Mouse (Mus musculus) hindbrain, embryonic 15.5 days (tissue): ENCODE measurements around the gene Pde4d. TPM values are rescaled to one million over a fixed set of nuclear protein-coding genes. Genes with fewer than 3 reads are reported as not detected.
"Not testable (repeated sequence)": the region's sequence is repeated elsewhere in the genome, so short reads cannot be mapped to it uniquely, and the experiment has no call there.

Experiments
- ATAC-seq: fragments of 200-750 bp; cut with Nextera tagmentation; 2 replicates; pipeline ENCODE4 v1.8.0; 2017; ENCODE audit warnings: low read depth, moderate number of reproducible peaks, moderate TSS enrichment; ENCODE audit not compliant: low FRiP score
- H3K27ac ChIP-seq: fragments of 300-500 bp; sonication (generic); replicated peaks from 2 replicates; pipeline ENCODE4 v1.5.1; 2015; ENCODE audit warnings: mild to moderate bottlenecking, inconsistent platforms
- H3K27me3 ChIP-seq: fragments of 300-500 bp; sonication (generic); 2 replicates; pipeline ENCODE4 v1.6.1; 2015; ENCODE audit warnings: control low read depth, inconsistent platforms
- H3K36me3 ChIP-seq: fragments of 300-500 bp; sonication (generic); 2 replicates; pipeline ENCODE4 v1.6.1; 2015; ENCODE audit warnings: control low read depth, inconsistent platforms
- H3K4me1 ChIP-seq: fragments of 300-500 bp; sonication (generic); replicated peaks from 2 replicates; pipeline ENCODE4 v1.6.1; 2015; ENCODE audit warnings: control low read depth, inconsistent platforms
- H3K4me2 ChIP-seq: fragments of 300-500 bp; sonication (generic); 2 replicates; pipeline ENCODE4 v1.6.1; 2015; ENCODE audit warnings: moderate library complexity, mild to moderate bottlenecking, inconsistent platforms
- H3K4me3 ChIP-seq: fragments of 300-500 bp; sonication (generic); 2 replicates; pipeline ENCODE4 v1.5.1; 2015; ENCODE audit warnings: mild to moderate bottlenecking, inconsistent platforms
- H3K9ac ChIP-seq: fragments of 300-500 bp; sonication (generic); 2 replicates; pipeline ENCODE4 v1.6.1; 2015; ENCODE audit warnings: inconsistent platforms
- H3K9me3 ChIP-seq: fragments of 300-500 bp; sonication (generic); 2 replicates; pipeline ENCODE4 v1.6.1; 2016; ENCODE audit warnings: control low read depth, inconsistent platforms
- WGBS: fragments of 180-500 bp; shearing (Covaris S2); methylation state at CpG from one replicate; pipeline ENCODE4 v1.1.7; 2015; 5-methylcytosine and 5-hydroxymethylcytosine counted together
- polyA plus RNA-seq: library from polyadenylated mRNA; unstranded; fragments of >200 nt; fragmentation: Nextera tagmentation; extraction: Ambion mirVana; gene quantifications from 2 replicates; pipeline ENCODE4 v1.2.1, GENCODE M21; 2015

Gene Pde4d
- polyA plus RNA-seq, 1 experiment from 2014 or later, result 19.4 TPM

- H3K4me2 ChIP-seq, result no peak overlapping the region
- H3K4me1 ChIP-seq, result no peaks in the 10 kb centered on the region
- no peak for ATAC-seq
- H3K36me3 ChIP-seq, result no peaks in the 10 kb centered on the region
- H3K4me3 ChIP-seq, result no peak overlapping the region
- 97% methylated on average over 1 of the region's 1 CpGs for WGBS
- H3K9me3 ChIP-seq, result no peaks in the 10 kb centered on the region
- H3K27me3 ChIP-seq, result no peaks in the 10 kb centered on the region
- no peak overlapping the region for H3K27ac ChIP-seq
- no peak overlapping the region for H3K9ac ChIP-seq
Observed at GRCm38 (mm10) chr13:108667077-108667476, 217.3 kb downstream of the Pde4d start.

- no peaks in the 10 kb centered on the region for H3K27me3 ChIP-seq
- no peak overlapping the region for H3K4me2 ChIP-seq
- no peak overlapping the region for H3K4me3 ChIP-seq
- no peaks in the 10 kb centered on the region for H3K9me3 ChIP-seq
- no peak overlapping the region for H3K9ac ChIP-seq
- H3K4me1 ChIP-seq, result no peaks in the 10 kb centered on the region
- ATAC-seq, result no peak
- H3K27ac ChIP-seq, result no peak overlapping the region
- H3K36me3 ChIP-seq, result no peaks in the 10 kb centered on the region
Observed at GRCm38 (mm10) chr13:108677056-108677455, 227.3 kb downstream of the Pde4d start.

GRCm38 (mm10) chr13:108683018-108683417 is 233.3 kb downstream of the Pde4d start:
- WGBS, result 85% methylated on average over 4 of the region's 4 CpGs
- Histone ChIP-seq H3K36me3 (no peaks in the 10 kb centered on the region), H3K27me3 (no peaks in the 10 kb centered on the region), H3K9me3 (no peaks in the 10 kb centered on the region), H3K9ac (no peak overlapping the region), H3K27ac (no peak overlapping the region), H3K4me1 (no peaks in the 10 kb centered on the region), H3K4me2 (no peak overlapping the region), H3K4me3 (no peak overlapping the region)
- ATAC-seq, result no peak

- Histone ChIP-seq H3K27ac (no peak overlapping the region), H3K27me3 (no peaks in the 10 kb centered on the region), H3K9me3 (no peaks in the 10 kb centered on the region), H3K4me3 (no peak overlapping the region), H3K9ac (no peak overlapping the region), H3K36me3 (no peaks in the 10 kb centered on the region), H3K4me2 (no peak overlapping the region), H3K4me1 (no peaks in the 10 kb centered on the region)
- no peak for ATAC-seq
- 68% methylated on average over 7 of the region's 7 CpGs for WGBS
Observed at GRCm38 (mm10) chr13:108685817-108686216, 236.1 kb downstream of the Pde4d start.

- H3K4me3 ChIP-seq, result no peak overlapping the region
- no peak for ATAC-seq
- no peak overlapping the region for H3K4me2 ChIP-seq
- no peaks in the 10 kb centered on the region for H3K27me3 ChIP-seq
- 89% methylated on average over 2 of the region's 2 CpGs for WGBS
- H3K9me3 ChIP-seq, result no peaks in the 10 kb centered on the region
- no peak overlapping the region for H3K27ac ChIP-seq
- H3K36me3 ChIP-seq, result no peaks in the 10 kb centered on the region
- H3K9ac ChIP-seq, result no peak overlapping the region
- H3K4me1 ChIP-seq, result no peaks in the 10 kb centered on the region
Observed at GRCm38 (mm10) chr13:108686262-108686661, 236.5 kb downstream of the Pde4d start.

GRCm38 (mm10) chr13:108686807-108687206 is 237.1 kb downstream of the Pde4d start:
- no peaks in the 10 kb centered on the region for H3K36me3 ChIP-seq
- no peaks in the 10 kb centered on the region for H3K9me3 ChIP-seq
- no peak overlapping the region for H3K27ac ChIP-seq
- ATAC-seq, result no peak
- no peak overlapping the region for H3K4me3 ChIP-seq
- H3K9ac ChIP-seq, result no peak overlapping the region
- H3K27me3 ChIP-seq, result no peaks in the 10 kb centered on the region
- no peaks in the 10 kb centered on the region for H3K4me1 ChIP-seq
- no peak overlapping the region for H3K4me2 ChIP-seq
- WGBS, result 82% methylated on average over 4 of the region's 4 CpGs

- H3K4me1 ChIP-seq, result no peaks in the 10 kb centered on the region
- H3K4me2 ChIP-seq, result no peak overlapping the region
- no peak for ATAC-seq
- 84% methylated on average over 12 of the region's 12 CpGs for WGBS
- no peaks in the 10 kb centered on the region for H3K27me3 ChIP-seq
- no peaks in the 10 kb centered on the region for H3K36me3 ChIP-seq
- H3K4me3 ChIP-seq, result no peak overlapping the region
- no peak overlapping the region for H3K27ac ChIP-seq
- H3K9me3 ChIP-seq, result no peaks in the 10 kb centered on the region
- H3K9ac ChIP-seq, result no peak overlapping the region
Observed at GRCm38 (mm10) chr13:108692883-108693550, 243.3 kb downstream of the Pde4d start.

- WGBS, result 85% methylated on average over 4 of the region's 4 CpGs
Observed at GRCm38 (mm10) chr13:108705441-108705840, 255.7 kb downstream of the Pde4d start.

GRCm38 (mm10) chr13:108714032-108714431 is 264.3 kb downstream of the Pde4d start:
- Histone ChIP-seq H3K4me3 (no peak overlapping the region), H3K27ac (no peak overlapping the region), H3K9me3 (no peaks in the 10 kb centered on the region), H3K36me3 (no peaks in the 10 kb centered on the region), H3K27me3 (no peaks in the 10 kb centered on the region), H3K4me1 (no peaks in the 10 kb centered on the region), H3K4me2 (no peak overlapping the region), H3K9ac (no peak overlapping the region)
- 87% methylated on average over 3 of the region's 3 CpGs for WGBS
- no peak for ATAC-seq

More at GRCm38 (mm10) chr13:108705441-108705840, 255.7 kb downstream of the Pde4d start:
- Histone ChIP-seq H3K4me1 (no peaks in the 10 kb centered on the region), H3K27me3 (no peaks in the 10 kb centered on the region), H3K27ac (no peak overlapping the region), H3K4me2 (no peak overlapping the region), H3K4me3 (no peak overlapping the region), H3K36me3 (no peaks in the 10 kb centered on the region), H3K9me3 (no peaks in the 10 kb centered on the region), H3K9ac (no peak overlapping the region)
- ATAC-seq, result no peak

GRCm38 (mm10) chr13:108715029-108715428 is 265.3 kb downstream of the Pde4d start:
- 86% methylated on average over 3 of the region's 3 CpGs for WGBS
- ATAC-seq, result no peak
- H3K4me2 ChIP-seq, result no peak overlapping the region

GRCm38 (mm10) chr13:108722234-108722633 is 272.5 kb downstream of the Pde4d start:
- H3K9ac ChIP-seq, result no peak overlapping the region
- no peaks in the 10 kb centered on the region for H3K36me3 ChIP-seq
- no peak for ATAC-seq
- no peak overlapping the region for H3K4me3 ChIP-seq
- 85% methylated on average over 5 of the region's 5 CpGs for WGBS
- H3K27me3 ChIP-seq, result no peaks in the 10 kb centered on the region
- no peak overlapping the region for H3K27ac ChIP-seq
- no peaks in the 10 kb centered on the region for H3K9me3 ChIP-seq
- no peaks in the 10 kb centered on the region for H3K4me1 ChIP-seq
- no peak overlapping the region for H3K4me2 ChIP-seq

More at GRCm38 (mm10) chr13:108715029-108715428, 265.3 kb downstream of the Pde4d start:
- H3K9ac ChIP-seq, result no peak overlapping the region
- no peaks in the 10 kb centered on the region for H3K27me3 ChIP-seq
- H3K4me3 ChIP-seq, result no peak overlapping the region
- no peaks in the 10 kb centered on the region for H3K36me3 ChIP-seq
- no peak overlapping the region for H3K27ac ChIP-seq
- no peaks in the 10 kb centered on the region for H3K9me3 ChIP-seq
- no peaks in the 10 kb centered on the region for H3K4me1 ChIP-seq

- H3K36me3 ChIP-seq, H3K27ac ChIP-seq, H3K9me3 ChIP-seq, H3K4me2 ChIP-seq, H3K4me3 ChIP-seq, H3K9ac ChIP-seq, H3K27me3 ChIP-seq, H3K4me1 ChIP-seq, ATAC-seq: not testable (repeated sequence)
- 90% methylated on average over 2 of the region's 2 CpGs for WGBS
Observed at GRCm38 (mm10) chr13:108734356-108734755, 284.6 kb downstream of the Pde4d start.
